Mouse (Mus musculus): Measurements from ENCODE around the gene Zfp710. TPM values are rescaled to one million over a fixed set of nuclear protein-coding genes. Genes with fewer than 3 reads are reported as not detected.

The Zfp710 gene
- total and polyA plus RNA-seq, 3 experiments = 7.6 to 16.2 (median 14.4) TPM

DNA sequence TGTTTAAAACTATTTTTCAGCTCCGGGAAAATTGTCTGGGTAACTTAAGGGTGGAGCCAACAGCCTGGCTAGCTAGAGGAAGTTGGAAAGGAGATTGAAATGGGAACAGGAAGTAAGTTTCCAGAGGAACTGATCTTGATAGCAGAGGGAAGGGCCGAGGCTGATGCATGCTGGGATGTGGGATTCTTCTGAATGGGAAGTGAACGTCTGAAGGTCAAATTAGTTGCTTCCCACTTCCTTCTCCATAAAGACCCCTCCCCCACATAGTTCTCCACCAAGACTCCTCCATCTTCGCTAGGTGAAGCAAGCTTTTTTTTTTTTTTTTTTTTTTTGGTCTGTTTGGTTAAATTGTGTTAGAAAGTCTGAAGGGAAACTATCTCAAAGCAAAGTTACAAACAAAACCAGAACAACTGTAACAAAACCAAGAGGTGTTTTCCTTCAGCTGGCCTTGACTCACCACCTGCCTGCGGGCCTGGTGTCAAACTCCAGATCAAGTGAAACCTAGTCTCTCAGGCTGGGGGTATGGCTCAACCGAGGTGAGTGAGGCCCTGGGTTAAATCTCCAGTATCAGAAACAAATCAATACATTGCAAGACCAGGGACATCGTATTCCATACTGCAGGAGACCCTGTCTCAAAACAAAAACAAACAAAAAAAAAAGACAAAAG lies 10.6 kb upstream of the Zfp710 start (continued):
- TF ChIP-seq USF1 (IDR thresholded peaks at IDR 0.05; ENCODE audit: low read depth, low read length) (no peak), HCFC1 (IDR thresholded peaks at IDR 0.05; ENCODE audit: low read depth, low read length) (peak; percentile 30; the same call in 1 of the 2 replicates), UBTF (IDR thresholded peaks at IDR 0.05; ENCODE audit: low read depth, low read length) (no peak), NELFE (IDR thresholded peaks at IDR 0.05; ENCODE audit: low read depth, low read length) (no peak), JUND (conservative IDR thresholded peaks at IDR 0.05; ENCODE audit: low read depth, low read length) (peak; percentile 30; the same call in 1 of the 2 replicates), ZC3H11A (IDR thresholded peaks at IDR 0.05; ENCODE audit: low read depth, low read length) (no peak), ETS1 (conservative IDR thresholded peaks at IDR 0.05; ENCODE audit: low read depth, low read length) (peak; percentile 58), ELF1 (IDR thresholded peaks at IDR 0.05; ENCODE audit: low read depth, low read length) (peak; percentile 15; the same call in 1 of the 2 replicates), EP300 (IDR thresholded peaks at IDR 0.05; ENCODE audit: low read length) (peak; percentile 48), MAX (IDR thresholded peaks at IDR 0.05; ENCODE audit: low read length) (peak; percentile 57), TCF12 (IDR thresholded peaks at IDR 0.05; ENCODE audit: low read depth, low read length) (peak; percentile 66)

DNA sequence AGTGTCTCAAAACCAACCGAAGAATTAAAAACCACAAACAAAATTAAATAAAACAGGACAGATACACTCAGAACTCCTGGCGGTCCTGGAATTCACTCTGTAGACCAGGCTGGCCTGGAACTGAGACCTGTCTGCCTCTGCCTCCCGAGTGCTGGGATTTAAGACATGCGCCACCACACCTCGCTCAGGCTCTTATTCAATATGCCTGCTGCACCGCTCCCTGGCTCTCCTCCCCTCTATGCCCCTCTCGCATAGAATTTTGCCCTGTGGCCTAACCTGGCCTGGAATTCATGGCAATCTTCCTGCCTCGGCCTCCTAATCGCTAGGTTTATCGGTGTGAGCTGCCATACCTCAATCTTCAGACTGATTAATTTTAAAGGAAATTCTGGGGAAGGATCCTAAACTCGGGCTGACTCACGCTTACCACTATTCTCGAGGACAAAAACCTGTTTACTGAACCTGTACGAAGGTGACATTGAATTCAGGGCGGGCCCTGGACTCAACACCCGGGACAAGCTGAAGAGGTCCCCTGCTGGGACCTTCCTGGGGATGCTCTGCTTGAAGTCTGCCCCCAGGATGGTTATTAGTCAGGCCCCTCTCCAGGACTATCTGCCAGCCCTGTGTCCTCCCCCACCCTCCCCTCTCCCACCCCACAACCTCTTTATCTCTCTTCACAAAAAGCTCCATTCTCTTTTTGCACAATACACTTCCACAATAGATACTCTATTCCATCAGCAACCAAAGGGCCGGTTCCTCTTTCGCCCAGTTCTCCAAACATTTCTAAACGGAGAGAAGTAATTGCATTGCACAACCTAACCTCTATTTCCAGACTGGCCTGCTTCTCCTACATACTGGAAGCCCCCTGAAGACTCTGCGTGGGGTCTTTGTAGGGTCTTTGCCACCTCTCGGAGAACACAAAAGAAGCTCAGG lies 9.5 kb upstream of the Zfp710 start:
- H3K4me2 ChIP-seq (ENCODE audit: insufficient read depth, low read depth, poor library complexity, severe bottlenecking) = no peak overlapping the region
- H3K79me2 ChIP-seq (replicated peaks; ENCODE audit: control insufficient read depth, extremely low read depth, insufficient read depth, poor library complexity, severe bottlenecking) = no peaks in the 10 kb centered on the region
- H3K27ac ChIP-seq (ENCODE audit: insufficient read depth, low read depth) = no peak overlapping the region
- H3K27me3 ChIP-seq (replicated peaks) = no peaks in the 10 kb centered on the region
- no peak for TF ChIP-seq BHLHE40 (IDR thresholded peaks at IDR 0.05; ENCODE audit: low read depth, low read length)
- no peak for TF ChIP-seq ZC3H11A (IDR thresholded peaks at IDR 0.05; ENCODE audit: low read depth, low read length)
- no peak for TF ChIP-seq RCOR1 (conservative IDR thresholded peaks at IDR 0.05; ENCODE audit: low read depth, low read length)
- TF ChIP-seq USF1 (IDR thresholded peaks at IDR 0.05; ENCODE audit: low read depth, low read length) = no peak
- no peak for TF ChIP-seq MAX (IDR thresholded peaks at IDR 0.05; ENCODE audit: low read length)
- no peak for TF ChIP-seq GABPA (IDR thresholded peaks at IDR 0.05; ENCODE audit: insufficient replicate concordance, low read depth, low read length)
- no peak for TF ChIP-seq CHD1 (IDR thresholded peaks at IDR 0.05; ENCODE audit: low read depth, low read length)
- no peak for TF ChIP-seq ZNF384 (IDR thresholded peaks at IDR 0.05; ENCODE audit: low read depth, low read length)
- TF ChIP-seq IRF4 (IDR thresholded peaks at IDR 0.05; ENCODE audit: low read depth, low read length) = no peak
- TF ChIP-seq CHD2 (IDR thresholded peaks at IDR 0.05; ENCODE audit: low read length) = no peak
- no peak for TF ChIP-seq NELFE (IDR thresholded peaks at IDR 0.05; ENCODE audit: low read depth, low read length)
- dilution Hi-C loops (cut with MboI; ENCODE audit: extremely low pct_ligation_motif_present, extremely low pct_unique_long_range_greater_than_20kb, low sequenced_read_pairs) (no loop called here), in situ Hi-C loops (cut with MboI; ENCODE audit: low pct_ligation_motif_present, low pct_unique_long_range_greater_than_20kb, low sequenced_read_pairs) (loop anchor here (25.0 kb wide), 1 partner anchor 247 kb away; the partner anchor contains the start of genes Ngrn and Vps33b)
- no peaks in the 10 kb centered on the region for H3K36me3 ChIP-seq (replicated peaks in 1 of 2; ENCODE audit: control insufficient read depth in 1 of 2, insufficient read depth in 1 of 2, low read length in 1 of 2)
- no peak overlapping the region for H3K4me3 ChIP-seq (replicated peaks in 1 of 3; ENCODE audit: low read depth in 2 of 3, low read length in 2 of 3, poor library complexity in 1 of 3)
- H3K4me1 ChIP-seq (ENCODE audit: control insufficient read depth in 1 of 2, insufficient read depth in 2 of 2) = peaks cover 2 to 44% of the 10 kb centered on the region in 2 experiments; a peak in 3 of 4 replicates
- no peak overlapping the region for H3K9ac ChIP-seq (ENCODE audit: insufficient read depth, low read depth)
- no peak for DNase-seq (ENCODE audit: extremely low read depth)
- no peaks in the 10 kb centered on the region for H3K9me3 ChIP-seq (replicated peaks; ENCODE audit: low read length)

Measured in CH12.LX (cell line).